Mouse (Mus musculus) heart, adult 2 months (tissue): ENCODE measurements around the gene Bzw2.

Experiments
- CTCF ChIP-seq: fragments of 200-600 bp; IDR thresholded peaks from 2 replicates; pipeline ENCODE4 v1.8.1; 2022; ENCODE audit warnings: antibody characterized with exemption, mild to moderate bottlenecking, moderate library complexity
- POLR2A ChIP-seq: fragments of 200-500 bp; IDR thresholded peaks from 2 replicates; pipeline ENCODE4 v1.6.1; 2011; ENCODE audit warnings: mild to moderate bottlenecking, low read depth, low read length, control low read depth; ENCODE audit not compliant: insufficient read depth

GRCm38 (mm10) chr12:36044691-36045090 is 113.2 kb downstream of the Bzw2 start:
- no peak for TF ChIP-seq POLR2A
- no peak for TF ChIP-seq CTCF
